Mouse (Mus musculus) myocyte (in vitro differentiated cells): ENCODE data around the gene Cdc42ep5.

Source experiments
- MAX ChIP-seq: IDR thresholded peaks from one replicate; pipeline ENCODE4 v1.6.1; 2011; ENCODE audit warnings: low read depth, mild to moderate bottlenecking, control low read depth
- MYOD1 ChIP-seq, 3 experiments: IDR thresholded peaks; one replicate each; pipeline ENCODE4 v1.6.1; 2011; ENCODE audit warnings: control low read depth in 2 of 3, low read depth in 2 of 3, mild to moderate bottlenecking in 2 of 3, moderate library complexity in 1 of 3; ENCODE audit not compliant: insufficient read length in 2 of 3, control insufficient read depth in 1 of 3
- POLR2A ChIP-seq: IDR thresholded peaks from one replicate; pipeline ENCODE4 v1.6.1; 2011; ENCODE audit warnings: low read depth, mild to moderate bottlenecking, control low read depth, moderate library complexity; ENCODE audit not compliant: insufficient read length
- SRF ChIP-seq: IDR thresholded peaks from one replicate; pipeline ENCODE4 v1.6.1; 2011; ENCODE audit warnings: low read depth; ENCODE audit not compliant: control insufficient read depth, insufficient read length
- TCF12 ChIP-seq: IDR thresholded peaks from one replicate; pipeline ENCODE4 v1.6.1; 2011; ENCODE audit warnings: mild to moderate bottlenecking, control low read depth; ENCODE audit not compliant: poor library complexity, insufficient read depth, severe bottlenecking
- TCF3 ChIP-seq: IDR thresholded peaks from one replicate; pipeline ENCODE4 v1.6.1; 2011; ENCODE audit warnings: low read depth, control low read depth; ENCODE audit not compliant: insufficient read length
- USF1 ChIP-seq: IDR thresholded peaks from one replicate; pipeline ENCODE4 v1.6.1; 2011; ENCODE audit warnings: low read depth, mild to moderate bottlenecking, control low read depth, moderate library complexity

DNA sequence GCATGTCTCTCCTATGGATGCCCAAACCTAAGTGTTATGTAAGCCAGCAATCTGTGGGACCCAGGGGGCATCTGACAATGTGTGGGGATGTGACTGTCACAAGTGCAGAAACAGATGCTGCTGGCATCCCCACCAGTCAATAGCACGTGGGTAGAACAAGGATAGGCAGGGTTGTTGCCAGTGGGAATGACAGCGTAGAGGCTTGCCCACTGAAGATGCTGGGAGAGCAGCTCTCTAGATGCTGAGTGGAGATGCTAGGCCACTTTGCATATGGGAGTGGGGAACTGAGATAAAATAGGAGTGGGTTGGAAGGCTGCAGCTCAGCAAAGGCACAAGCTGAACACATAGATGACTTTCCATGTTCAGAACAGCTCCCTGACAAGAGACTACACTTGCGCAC is 32.1 kb downstream of the Cdc42ep5 start:
- TF ChIP-seq POLR2A (no peak), TCF3 (no peak), MAX (no peak), MYOD1 (IDR thresholded peaks at IDR 0.05; ENCODE audit: control insufficient read depth in 1 of 3, insufficient read length in 2 of 3, low read depth in 2 of 3) (no peak), SRF (no peak), USF1 (no peak), TCF12 (no peak)
